Mouse (Mus musculus) embryonic fibroblast, embryonic 13.5 days (primary cell): ENCODE data around the gene Hjurp. TPM values are rescaled to one million over a fixed set of nuclear protein-coding genes. Genes with fewer than 3 reads are reported as not detected.

Experiments
- H3K27ac ChIP-seq: 2 replicates; pipeline ENCODE4 v1.5.1; 2012; ENCODE audit warnings: low read length, control low read depth, inconsistent platforms; ENCODE audit not compliant: insufficient read depth
- H3K4me1 ChIP-seq: 2 replicates; pipeline ENCODE4 v1.6.1; 2011; ENCODE audit warnings: low read length; ENCODE audit not compliant: control insufficient read depth, insufficient read depth
- H3K4me3 ChIP-seq: 2 replicates; pipeline ENCODE4 v1.5.1; 2011; ENCODE audit warnings: mild to moderate bottlenecking, control low read depth, low read length; ENCODE audit not compliant: insufficient read depth
- CTCF ChIP-seq: IDR thresholded peaks from 2 replicates; pipeline ENCODE4 v1.5.1; 2011; ENCODE audit warnings: mild to moderate bottlenecking, control low read depth, low read length, moderate library complexity, borderline replicate concordance; ENCODE audit not compliant: insufficient read depth
- POLR2A ChIP-seq: IDR thresholded peaks from 2 replicates; pipeline ENCODE4 v1.6.1; 2011; ENCODE audit warnings: low read depth, mild to moderate bottlenecking, control low read depth, low read length, moderate library complexity
- polyA plus RNA-seq: library from polyadenylated mRNA; stranded (reverse); fragments of >200 nt; gene quantifications from 2 replicates; pipeline ENCODE4 v1.2.4, GENCODE M21; 2011; ENCODE audit warnings: low read depth; ENCODE audit not compliant: missing spikeins, insufficient read length

The Hjurp gene
- polyA plus RNA-seq, 1 experiment = 122 TPM

DNA sequence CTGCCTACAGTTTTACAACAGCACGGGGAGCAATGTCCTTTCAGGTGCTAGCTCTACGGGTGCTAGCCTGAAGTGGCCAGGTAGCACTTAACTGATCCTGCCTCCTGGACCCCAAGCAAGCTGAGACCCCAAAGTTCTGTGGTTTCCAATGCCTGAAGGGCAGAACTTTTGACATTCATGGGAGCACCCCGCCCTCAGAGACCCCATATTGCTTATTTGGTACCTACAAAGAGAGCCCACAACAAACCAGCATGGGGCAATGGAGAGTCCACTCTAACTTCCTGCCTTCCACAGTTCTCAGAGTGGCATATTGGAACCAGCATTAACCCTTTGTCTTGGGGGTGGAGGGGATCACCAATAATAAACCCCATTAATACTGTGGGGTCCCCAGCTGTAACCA, 4.1 kb downstream of the Hjurp start:
- Histone ChIP-seq H3K4me3 (no peak overlapping the region), H3K27ac (no peak overlapping the region), H3K4me1 (peaks cover 8% of the 10 kb centered on the region)
- TF ChIP-seq POLR2A = no peak
- no peak for TF ChIP-seq CTCF

DNA sequence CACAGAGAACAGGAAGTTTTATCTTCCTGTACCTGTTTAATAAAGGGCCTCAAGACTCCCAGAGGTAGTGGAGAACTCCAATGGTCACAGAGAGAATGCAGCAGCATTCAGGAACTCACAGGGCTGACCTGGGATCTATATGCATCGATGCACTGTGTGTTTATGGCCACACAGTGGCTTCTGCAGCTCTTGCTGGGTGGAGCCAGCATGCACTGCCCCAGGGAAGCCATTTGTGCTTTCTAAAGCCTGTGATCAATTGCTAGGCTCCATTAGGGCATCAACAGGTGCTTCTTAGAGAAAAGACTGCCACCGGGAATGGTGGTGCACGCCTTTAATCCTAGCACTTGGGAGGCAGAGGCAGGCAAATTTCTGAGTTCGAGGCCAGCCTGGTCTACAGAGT, 4.6 kb downstream of the Hjurp start:
- TF ChIP-seq POLR2A (no peak), CTCF (no peak)
- Histone ChIP-seq H3K4me1 (peaks cover 8% of the 10 kb centered on the region), H3K27ac (no peak overlapping the region)

DNA sequence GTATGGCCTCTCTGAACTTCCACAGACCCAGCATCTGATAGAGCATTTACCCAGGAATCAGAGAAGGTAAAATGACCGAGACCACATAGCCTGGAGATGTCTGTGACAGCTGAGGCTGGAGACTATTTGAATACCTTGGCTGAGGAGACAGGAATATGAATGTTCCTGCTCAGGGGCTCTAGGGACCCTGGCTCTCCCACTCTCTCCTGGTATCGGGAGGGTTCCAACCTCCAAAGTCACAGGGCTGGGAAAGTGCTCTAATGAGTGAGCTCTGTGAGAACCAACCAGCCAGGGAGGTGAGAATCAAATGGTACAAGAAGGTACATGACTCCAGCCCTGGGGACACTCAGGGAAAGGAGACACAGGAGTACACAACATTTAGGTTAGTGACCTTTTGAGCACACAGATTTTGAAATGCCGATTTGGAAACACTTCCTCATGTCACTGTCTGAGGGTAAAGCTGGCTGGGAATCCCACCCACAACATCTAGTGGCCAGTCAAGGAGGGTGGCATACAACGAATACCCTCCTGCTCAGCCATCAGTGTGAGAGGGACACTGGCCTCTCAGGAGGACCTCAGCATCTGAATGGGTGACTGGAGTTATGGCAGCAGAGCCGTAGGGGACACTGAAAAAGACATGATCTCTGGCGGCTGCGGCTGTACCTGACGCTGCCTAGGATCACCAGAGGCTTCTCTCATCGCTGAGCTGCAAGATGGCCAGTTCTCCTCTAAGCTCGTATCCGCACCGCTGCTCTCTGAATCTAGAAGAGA, 7.7 kb downstream of the Hjurp start:
- H3K4me1 ChIP-seq = no peaks in the 10 kb centered on the region
- TF ChIP-seq CTCF (no peak), POLR2A (no peak)
- H3K27ac ChIP-seq = no peak overlapping the region
- no peak overlapping the region for H3K4me3 ChIP-seq

More for the DNA sequence above, 4.6 kb downstream of the Hjurp start:
- no peak overlapping the region for H3K4me3 ChIP-seq

DNA sequence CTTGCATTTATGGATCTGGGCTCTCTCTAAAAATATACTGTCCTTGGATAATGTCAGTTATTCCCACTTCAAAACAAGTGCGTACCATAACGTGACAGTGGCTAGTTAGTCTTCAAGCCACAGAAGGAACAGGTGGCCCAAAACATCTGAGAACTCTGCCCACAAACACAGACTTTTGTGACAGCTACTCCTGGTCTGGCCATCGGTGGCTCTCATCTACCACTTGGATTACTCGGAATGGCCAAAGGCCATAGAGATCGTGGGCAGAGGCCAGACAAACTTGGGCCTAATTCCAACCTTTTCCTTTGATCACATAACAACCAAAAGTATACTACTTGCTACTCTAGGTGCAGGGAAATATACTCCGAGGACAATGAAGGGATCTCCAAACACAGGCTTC, 9.4 kb downstream of the Hjurp start:
- 0 out of 2 replicates have a peak, but pooled peaks cover under 1% of the 10 kb centered on the region for H3K4me1 ChIP-seq
- no peak overlapping the region for H3K27ac ChIP-seq
- no peak for TF ChIP-seq POLR2A
- no peak for TF ChIP-seq CTCF
- no peak overlapping the region for H3K4me3 ChIP-seq

DNA sequence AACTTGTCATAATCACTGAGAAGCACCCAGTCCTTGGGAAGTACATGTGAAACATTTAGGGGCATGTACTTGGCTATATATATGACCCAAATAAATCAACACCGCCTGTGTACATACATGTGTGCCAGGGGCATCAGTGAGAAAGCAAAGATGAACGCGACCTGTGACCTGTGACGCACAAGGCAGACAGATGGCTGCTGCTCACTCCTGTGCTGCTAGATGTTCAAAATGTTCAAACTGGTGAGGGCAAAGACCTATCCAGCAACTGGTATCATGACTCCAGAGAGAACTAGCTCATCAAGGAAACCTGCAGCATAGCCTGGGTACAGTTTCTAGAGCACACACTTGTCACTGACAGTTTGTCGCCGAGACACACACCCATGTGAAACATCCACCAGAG, 9.9 kb downstream of the Hjurp start:
- Histone ChIP-seq H3K4me1 (peaks cover 6% of the 10 kb centered on the region), H3K4me3 (no peak overlapping the region), H3K27ac (no peak overlapping the region)
- TF ChIP-seq POLR2A (no peak), CTCF (no peak)

DNA sequence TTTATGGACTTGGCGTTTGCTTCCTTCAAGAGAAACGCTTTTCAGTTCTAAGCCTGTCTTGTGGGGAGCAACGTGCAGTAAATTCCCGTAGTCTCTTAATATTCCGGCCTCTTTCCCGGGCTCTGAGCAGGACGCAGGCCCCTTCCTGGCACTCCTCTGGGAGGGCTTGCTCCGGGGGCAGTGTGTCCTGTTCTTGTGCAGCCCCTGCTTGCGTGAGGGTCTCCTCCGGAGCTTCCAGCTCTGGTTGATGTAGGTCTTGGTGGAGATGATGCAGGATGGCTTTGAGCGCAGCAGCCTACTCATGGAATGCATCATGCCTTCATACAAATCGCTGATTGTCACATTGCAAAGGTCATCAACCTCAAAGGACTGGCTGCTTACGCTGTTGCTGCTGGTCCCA, 11.3 kb downstream of the Hjurp start:
- no peak overlapping the region for H3K27ac ChIP-seq
- TF ChIP-seq POLR2A = no peak
- no peak for TF ChIP-seq CTCF
- H3K4me1 ChIP-seq = peaks cover 13% of the 10 kb centered on the region
- no peak overlapping the region for H3K4me3 ChIP-seq

DNA sequence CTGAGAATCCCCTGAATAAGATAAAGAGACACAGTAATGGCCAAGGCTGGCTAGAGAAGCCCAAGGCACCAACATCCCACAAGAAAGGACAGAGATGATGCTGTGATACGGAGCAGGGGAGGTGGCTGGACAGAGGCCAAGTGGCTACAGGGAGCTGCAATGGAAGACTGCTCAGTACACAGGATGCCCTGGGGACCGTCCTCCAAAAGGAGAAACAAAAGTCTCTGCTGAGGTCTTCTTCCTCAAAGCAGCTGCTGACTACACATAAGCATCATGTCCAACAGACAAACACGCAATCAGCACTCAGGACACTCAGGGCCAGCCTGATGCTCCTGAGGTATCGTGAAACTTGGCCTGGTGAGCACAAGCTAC, 12.6 kb downstream of the Hjurp start:
- Histone ChIP-seq H3K4me1 (peaks cover 13% of the 10 kb centered on the region), H3K27ac (no peak overlapping the region), H3K4me3 (no peak overlapping the region)
- no peak for TF ChIP-seq POLR2A
- TF ChIP-seq CTCF = no peak

DNA sequence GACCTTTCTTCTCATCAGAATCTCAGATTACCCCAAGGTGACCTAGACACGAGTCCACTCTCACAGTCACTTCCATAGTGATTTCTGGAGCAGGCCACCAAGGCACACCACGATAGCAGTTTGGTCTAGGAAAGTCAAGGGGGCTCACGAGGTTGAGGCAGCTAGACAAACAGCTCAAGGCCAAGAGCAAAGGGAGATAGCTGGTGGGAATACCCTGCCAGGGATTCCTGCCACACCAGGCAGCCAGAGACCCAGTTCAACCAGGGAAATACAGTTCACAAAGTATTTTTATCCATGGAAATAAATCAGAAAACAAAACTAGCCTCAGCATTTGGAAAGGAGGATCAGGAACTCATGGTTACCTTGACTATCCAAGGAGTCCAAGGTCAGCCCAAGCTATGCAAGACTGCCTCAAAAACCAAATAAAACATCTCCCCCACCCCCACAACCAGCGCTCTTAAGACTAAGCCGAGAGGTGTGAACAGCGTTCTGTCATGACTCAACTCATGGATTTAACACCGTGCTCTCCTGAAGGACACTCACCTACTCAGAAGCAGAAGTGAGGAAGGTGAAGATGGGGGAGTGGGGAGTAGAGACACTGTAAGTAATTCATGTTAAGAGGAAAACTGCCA, 13.1 kb downstream of the Hjurp start:
- peaks cover 13% of the 10 kb centered on the region for H3K4me1 ChIP-seq
- no peak overlapping the region for H3K4me3 ChIP-seq
- no peak overlapping the region for H3K27ac ChIP-seq
- no peak for TF ChIP-seq POLR2A
- TF ChIP-seq CTCF = no peak

DNA sequence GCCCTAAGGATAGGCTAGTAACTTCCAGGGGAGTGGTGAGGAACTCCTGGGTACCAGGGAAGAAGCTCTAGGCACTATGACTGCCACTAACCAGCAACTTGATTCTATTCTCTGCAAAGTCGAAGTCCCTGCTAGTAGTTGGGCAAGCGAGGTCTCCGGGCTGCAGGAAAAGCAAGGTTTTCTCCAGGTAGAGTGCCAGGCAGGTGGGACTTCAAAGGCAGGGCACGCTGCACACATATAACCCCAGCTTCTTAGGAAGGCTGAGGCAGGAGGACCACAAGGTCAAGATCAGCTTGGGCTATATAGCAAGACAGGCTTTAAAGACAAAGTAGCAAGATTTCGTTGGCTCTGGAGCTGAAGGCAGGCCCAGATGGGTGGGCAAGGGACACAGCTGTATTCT, 13.7 kb downstream of the Hjurp start:
- H3K4me1 ChIP-seq = peaks cover 13% of the 10 kb centered on the region
- no peak for TF ChIP-seq POLR2A
- no peak for TF ChIP-seq CTCF
- no peak overlapping the region for H3K4me3 ChIP-seq
- no peak overlapping the region for H3K27ac ChIP-seq

DNA sequence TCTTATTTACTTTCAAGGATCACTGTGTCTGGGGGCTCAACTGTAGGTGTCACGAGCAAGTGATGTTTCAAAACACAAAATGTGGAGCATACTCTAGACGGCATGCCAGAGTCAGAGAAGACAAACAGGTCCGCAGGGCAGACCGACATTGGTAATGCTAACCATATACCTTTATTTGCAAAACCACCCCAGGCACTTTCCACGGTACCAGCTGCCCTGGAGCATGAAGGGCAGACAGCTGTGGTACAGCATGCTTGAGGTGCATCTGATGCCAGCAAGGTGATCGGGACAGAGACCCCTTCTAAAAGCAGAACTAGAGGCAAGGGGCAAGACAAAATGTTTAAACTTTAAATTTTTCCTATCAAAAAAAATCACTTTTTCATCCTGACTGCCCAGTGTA, 14.5 kb downstream of the Hjurp start:
- no peak for TF ChIP-seq CTCF
- TF ChIP-seq POLR2A = no peak

More for the DNA sequence above, 14.5 kb downstream of the Hjurp start:
- Histone ChIP-seq H3K4me3 (no peak overlapping the region), H3K4me1 (peaks cover 13% of the 10 kb centered on the region), H3K27ac (peak overlapping the region; percentile 5; the same call in 1 of the 2 replicates)
